Mouse (Mus musculus): Measurements from ENCODE around the gene Col4a3. TPM values are rescaled to one million over a fixed set of nuclear protein-coding genes. Genes with fewer than 3 reads are reported as not detected.

The Col4a3 gene
- polyA plus RNA-seq, 1 experiment from 2014 or later, result 4.8 TPM

- Histone ChIP-seq H3K4me2 (replicated peaks; ENCODE audit: low read depth, low read length) (no peak overlapping the region), H3K36me3 (ENCODE audit: insufficient read depth, low read length) (no peaks in the 10 kb centered on the region), H3K27ac (ENCODE audit: low read length) (no peak overlapping the region), H3K9ac (replicated peaks; ENCODE audit: low read length) (no peak overlapping the region), H3K4me3 (ENCODE audit: low read length) (no peak overlapping the region), H3K9me3 (ENCODE audit: low read length) (no peaks in the 10 kb centered on the region), H3K27me3 (ENCODE audit: insufficient read depth, low read length) (no peaks in the 10 kb centered on the region), H3K4me1 (ENCODE audit: insufficient read depth, low read length) (no peaks in the 10 kb centered on the region)
- no peak for ATAC-seq (ENCODE audit: low FRiP score, low TSS enrichment)
- WGBS, result 71% methylated on average over 10 of the region's 10 CpGs
Measured at GRCm38 (mm10) chr1:82647989-82648388, 61.3 kb downstream of the Col4a3 start.

- Histone ChIP-seq H3K36me3 (ENCODE audit: insufficient read depth, low read length) (no peaks in the 10 kb centered on the region), H3K9ac (replicated peaks; ENCODE audit: low read length) (no peak overlapping the region), H3K4me2 (replicated peaks; ENCODE audit: low read depth, low read length) (no peak overlapping the region), H3K9me3 (ENCODE audit: low read length) (no peaks in the 10 kb centered on the region), H3K4me1 (ENCODE audit: insufficient read depth, low read length) (peaks cover 3% of the 10 kb centered on the region; the same call in 1 of the 2 replicates), H3K4me3 (ENCODE audit: low read length) (no peak overlapping the region), H3K27me3 (ENCODE audit: insufficient read depth, low read length) (no peaks in the 10 kb centered on the region), H3K27ac (ENCODE audit: low read length) (no peak overlapping the region)
- no peak for ATAC-seq (ENCODE audit: low FRiP score, low TSS enrichment)
- WGBS, result 61% methylated on average over 4 of the region's 4 CpGs
Measured at GRCm38 (mm10) chr1:82650868-82651267, 64.1 kb downstream of the Col4a3 start.

DNA sequence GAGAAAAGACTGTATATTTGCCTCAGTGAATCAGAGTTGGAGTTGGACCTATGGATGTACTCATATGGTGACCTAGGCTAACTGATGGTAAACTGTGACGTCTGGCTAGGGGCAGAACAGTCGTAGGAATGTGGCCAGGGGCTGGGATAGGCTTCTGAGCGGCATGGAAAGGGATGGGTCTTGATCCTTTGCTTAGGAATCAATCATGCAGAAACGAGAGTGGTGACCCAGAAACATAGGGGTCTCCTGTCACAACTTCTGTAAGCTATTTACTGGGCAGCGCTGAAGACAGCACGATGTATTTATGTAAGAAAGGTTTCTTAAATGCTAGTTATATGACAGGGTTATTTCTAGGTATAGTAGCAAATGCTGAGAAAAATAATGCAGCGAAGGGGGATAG lies 67.3 kb downstream of the Col4a3 start:
- H3K36me3 ChIP-seq (ENCODE audit: insufficient read depth, low read length), result no peaks in the 10 kb centered on the region
- H3K27ac ChIP-seq (ENCODE audit: low read length), result no peak overlapping the region
- H3K9ac ChIP-seq (replicated peaks; ENCODE audit: low read length), result no peak overlapping the region
- ATAC-seq (ENCODE audit: low FRiP score, low TSS enrichment), result no peak
- H3K4me3 ChIP-seq (ENCODE audit: low read length), result no peak overlapping the region
- no peaks in the 10 kb centered on the region for H3K27me3 ChIP-seq (ENCODE audit: insufficient read depth, low read length)
- no peaks in the 10 kb centered on the region for H3K9me3 ChIP-seq (ENCODE audit: low read length)
- peaks cover 3% of the 10 kb centered on the region; the same call in 1 of the 2 replicates for H3K4me1 ChIP-seq (ENCODE audit: insufficient read depth, low read length)
- WGBS, result 43% methylated on average over 7 of the region's 7 CpGs
- no peak overlapping the region for H3K4me2 ChIP-seq (replicated peaks; ENCODE audit: low read depth, low read length)

- 50% methylated on average over 3 of the region's 3 CpGs for WGBS
- H3K4me3 ChIP-seq (ENCODE audit: low read length), result no peak overlapping the region
- no peak overlapping the region for H3K27ac ChIP-seq (ENCODE audit: low read length)
- H3K4me2 ChIP-seq (replicated peaks; ENCODE audit: low read depth, low read length), result no peak overlapping the region
- H3K4me1 ChIP-seq (ENCODE audit: insufficient read depth, low read length), result peaks cover 3% of the 10 kb centered on the region; the same call in 1 of the 2 replicates
- H3K36me3 ChIP-seq (ENCODE audit: insufficient read depth, low read length), result no peaks in the 10 kb centered on the region
- no peaks in the 10 kb centered on the region for H3K27me3 ChIP-seq (ENCODE audit: insufficient read depth, low read length)
- ATAC-seq (ENCODE audit: low FRiP score, low TSS enrichment), result no peak
- no peaks in the 10 kb centered on the region for H3K9me3 ChIP-seq (ENCODE audit: low read length)
- no peak overlapping the region for H3K9ac ChIP-seq (replicated peaks; ENCODE audit: low read length)
Measured at GRCm38 (mm10) chr1:82656452-82656851, 69.7 kb downstream of the Col4a3 start.

GRCm38 (mm10) chr1:82662269-82662668 lies 75.5 kb downstream of the Col4a3 start:
- WGBS, result 76% methylated on average over 2 of the region's 2 CpGs
- no peak overlapping the region for H3K4me2 ChIP-seq (replicated peaks; ENCODE audit: low read depth, low read length)
- H3K4me1 ChIP-seq (ENCODE audit: insufficient read depth, low read length), result no peaks in the 10 kb centered on the region
- no peaks in the 10 kb centered on the region for H3K36me3 ChIP-seq (ENCODE audit: insufficient read depth, low read length)
- no peak for ATAC-seq (ENCODE audit: low FRiP score, low TSS enrichment)
- H3K9ac ChIP-seq (replicated peaks; ENCODE audit: low read length), result no peak overlapping the region
- no peak overlapping the region for H3K27ac ChIP-seq (ENCODE audit: low read length)
- no peak overlapping the region for H3K4me3 ChIP-seq (ENCODE audit: low read length)
- no peaks in the 10 kb centered on the region for H3K27me3 ChIP-seq (ENCODE audit: insufficient read depth, low read length)
- no peaks in the 10 kb centered on the region for H3K9me3 ChIP-seq (ENCODE audit: low read length)

GRCm38 (mm10) chr1:82663522-82663921 lies 76.8 kb downstream of the Col4a3 start:
- Histone ChIP-seq H3K9me3 (ENCODE audit: low read length) (no peaks in the 10 kb centered on the region), H3K4me2 (replicated peaks; ENCODE audit: low read depth, low read length) (no peak overlapping the region), H3K36me3 (ENCODE audit: insufficient read depth, low read length) (no peaks in the 10 kb centered on the region), H3K27me3 (ENCODE audit: insufficient read depth, low read length) (no peaks in the 10 kb centered on the region), H3K4me1 (ENCODE audit: insufficient read depth, low read length) (no peaks in the 10 kb centered on the region), H3K27ac (ENCODE audit: low read length) (no peak overlapping the region), H3K4me3 (ENCODE audit: low read length) (no peak overlapping the region), H3K9ac (replicated peaks; ENCODE audit: low read length) (no peak overlapping the region)
- WGBS, result 35% methylated on average over 2 of the region's 2 CpGs
- no peak for ATAC-seq (ENCODE audit: low FRiP score, low TSS enrichment)

DNA sequence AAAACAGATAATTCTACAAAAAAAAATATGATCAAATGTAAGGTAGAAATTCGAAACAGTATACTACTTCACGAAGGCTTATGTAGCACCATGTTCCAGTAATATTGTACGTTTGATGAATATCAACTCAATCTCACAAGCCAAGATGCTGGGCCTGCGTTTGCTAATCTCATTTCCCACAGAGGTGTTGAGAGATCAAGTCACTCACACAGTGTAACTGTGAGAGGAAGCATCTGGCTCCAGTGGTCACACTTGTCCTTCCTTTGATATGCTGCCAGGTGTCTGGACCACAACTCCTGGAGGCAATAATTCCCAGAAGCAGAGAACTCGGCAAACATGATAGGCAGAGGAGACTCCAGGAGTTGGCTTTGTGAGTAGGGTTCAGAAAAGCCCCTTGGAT lies 99.6 kb downstream of the Col4a3 start:
- no peak overlapping the region for H3K27ac ChIP-seq (ENCODE audit: low read length)
- no peaks in the 10 kb centered on the region for H3K4me1 ChIP-seq (ENCODE audit: insufficient read depth, low read length)
- no peak overlapping the region for H3K4me3 ChIP-seq (ENCODE audit: low read length)
- H3K4me2 ChIP-seq (replicated peaks; ENCODE audit: low read depth, low read length), result no peak overlapping the region
- ATAC-seq (ENCODE audit: low FRiP score, low TSS enrichment), result no peak
- H3K27me3 ChIP-seq (ENCODE audit: insufficient read depth, low read length), result no peaks in the 10 kb centered on the region
- H3K36me3 ChIP-seq (ENCODE audit: insufficient read depth, low read length), result no peaks in the 10 kb centered on the region
- no peaks in the 10 kb centered on the region for H3K9me3 ChIP-seq (ENCODE audit: low read length)
- WGBS, result 75% methylated on average over 5 of the region's 5 CpGs
- H3K9ac ChIP-seq (replicated peaks; ENCODE audit: low read length), result no peak overlapping the region

- WGBS, result 89% methylated on average over 2 of the region's 2 CpGs
- Histone ChIP-seq H3K4me2 (replicated peaks; ENCODE audit: low read depth, low read length) (no peak overlapping the region), H3K36me3 (ENCODE audit: insufficient read depth, low read length) (no peaks in the 10 kb centered on the region), H3K4me1 (ENCODE audit: insufficient read depth, low read length) (no peaks in the 10 kb centered on the region), H3K9me3 (ENCODE audit: low read length) (no peaks in the 10 kb centered on the region), H3K27me3 (ENCODE audit: insufficient read depth, low read length) (no peaks in the 10 kb centered on the region), H3K9ac (replicated peaks; ENCODE audit: low read length) (no peak overlapping the region), H3K27ac (ENCODE audit: low read length) (no peak overlapping the region), H3K4me3 (ENCODE audit: low read length) (no peak overlapping the region)
- no peak for ATAC-seq (ENCODE audit: low FRiP score, low TSS enrichment)
Measured at GRCm38 (mm10) chr1:82686866-82687265, 100.1 kb downstream of the Col4a3 start.

DNA sequence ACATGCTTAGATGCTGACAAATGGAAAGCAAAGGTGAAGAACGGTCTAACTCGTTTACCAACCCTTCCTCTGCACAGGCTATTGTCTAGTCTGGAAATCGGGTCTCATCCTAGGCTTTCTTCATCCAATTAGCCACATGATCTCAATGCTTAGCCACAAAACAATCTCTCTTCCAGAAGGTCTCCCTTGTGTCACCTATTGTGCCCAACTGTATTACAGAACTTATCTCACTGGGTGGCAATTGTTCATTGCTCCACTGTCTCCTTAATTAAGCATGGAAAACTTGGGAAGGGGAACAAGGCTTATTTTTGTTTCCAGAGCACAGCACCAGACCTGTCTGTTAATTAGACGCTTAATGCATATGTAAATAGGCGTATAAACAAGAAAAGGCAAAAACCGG lies 101.2 kb downstream of the Col4a3 start:
- no peaks in the 10 kb centered on the region for H3K4me1 ChIP-seq (ENCODE audit: insufficient read depth, low read length)
- H3K4me3 ChIP-seq (ENCODE audit: low read length), result no peak overlapping the region
- ATAC-seq (ENCODE audit: low FRiP score, low TSS enrichment), result no peak
- WGBS, result 86% methylated on average over 6 of the region's 6 CpGs
- no peak overlapping the region for H3K9ac ChIP-seq (replicated peaks; ENCODE audit: low read length)
- H3K27ac ChIP-seq (ENCODE audit: low read length), result no peak overlapping the region
- no peaks in the 10 kb centered on the region for H3K36me3 ChIP-seq (ENCODE audit: insufficient read depth, low read length)
- no peaks in the 10 kb centered on the region for H3K9me3 ChIP-seq (ENCODE audit: low read length)
- H3K27me3 ChIP-seq (ENCODE audit: insufficient read depth, low read length), result no peaks in the 10 kb centered on the region
- H3K4me2 ChIP-seq (replicated peaks; ENCODE audit: low read depth, low read length), result no peak overlapping the region

DNA sequence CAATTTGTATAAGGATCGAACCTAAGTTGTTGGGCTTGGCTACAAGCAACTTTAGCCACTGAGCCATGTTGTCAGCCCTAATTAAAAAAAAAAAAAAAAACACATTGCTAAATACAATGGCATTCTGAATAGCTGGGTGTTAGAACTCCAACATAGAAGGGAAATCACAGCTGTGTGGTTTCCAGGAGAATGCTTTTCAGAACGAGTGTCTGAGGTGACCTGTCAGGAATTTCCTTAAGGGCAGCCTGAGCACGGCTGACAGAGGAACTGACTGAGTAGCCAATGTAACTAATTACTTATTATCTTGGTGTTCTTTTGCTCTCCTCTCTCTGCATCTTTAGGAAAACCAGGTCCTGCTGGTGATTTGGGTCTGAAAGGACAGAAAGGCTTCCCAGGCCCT lies 109.2 kb downstream of the Col4a3 start:
- no peaks in the 10 kb centered on the region for H3K27me3 ChIP-seq (ENCODE audit: insufficient read depth, low read length)
- H3K4me1 ChIP-seq (ENCODE audit: insufficient read depth, low read length), result no peaks in the 10 kb centered on the region
- H3K36me3 ChIP-seq (ENCODE audit: insufficient read depth, low read length), result no peaks in the 10 kb centered on the region
- WGBS, result 42% methylated on average over 3 of the region's 3 CpGs
- H3K4me3 ChIP-seq (ENCODE audit: low read length), result no peak overlapping the region
- H3K9ac ChIP-seq (replicated peaks; ENCODE audit: low read length), result no peak overlapping the region
- H3K4me2 ChIP-seq (replicated peaks; ENCODE audit: low read depth, low read length), result no peak overlapping the region
- no peak for ATAC-seq (ENCODE audit: low FRiP score, low TSS enrichment)
- no peak overlapping the region for H3K27ac ChIP-seq (ENCODE audit: low read length)
- no peaks in the 10 kb centered on the region for H3K9me3 ChIP-seq (ENCODE audit: low read length)

Data from kidney, embryonic 16.5 days (tissue).